Mouse (Mus musculus): ENCODE results near the gene Ifi47.
"Not testable (repeated sequence)": the region's sequence is repeated elsewhere in the genome, so short reads cannot be mapped to it uniquely, and the experiment has no call there.

GRCm38 (mm10) chr11:49076001-49076757, at the start of gene Ifi47:
- TF ChIP-seq CTCF (IDR thresholded peaks at IDR 0.05; ENCODE audit: extremely low read depth, insufficient read depth, insufficient read length, insufficient replicate concordance); POLR2A (IDR thresholded peaks at IDR 0.05; ENCODE audit: low read depth, low read length): not testable (repeated sequence)

All from spleen, adult 2 months (tissue).